In genomic region chr2:148878641-148879130, GRCm38 (mm10) we compare ENCODE assay signal across 20 mouse cellular contexts. TPM values are rescaled to one million over a fixed set of nuclear protein-coding genes. Genes with fewer than 3 reads are reported as not detected.
DNase-seq lines count a peak whose midpoint lies in the region; ATAC-seq and TF ChIP-seq lines count a peak whose summit lies in the region.
"Had no signal": no experiment of that assay in that cellular context is flagged by ENCODE, and none has a peak within 500 bp of the region (broad histone marks: within the 10 kb centered on the region; RNA-seq: fewer than 3 reads in every experiment).

No protein-coding gene starts in this region.

- peak overlapping the region; percentile 94 for H3K27ac ChIP-seq in heart, adult 2 months
- H3K27ac ChIP-seq in midbrain, embryonic 10.5 days (replicated peaks), result 0 out of 2 replicates have a peak overlapping the region, but pooled peaks have one; percentile 6
- no peak overlapping the region for H3K27ac ChIP-seq in midbrain, embryonic 16.5 days (ENCODE audit: low read length)
- peak overlapping the region; percentile 80 for H3K27ac ChIP-seq in heart, embryonic 10.5 days
- H3K27ac ChIP-seq: embryonic facial prominence, embryonic 12.5 days; limb, embryonic 12.5 days; neural tube, embryonic 15.5 days had no signal

- intact Hi-C loops in heart, adult 2 months (cut with DNase I), result loop anchor here (5.0 to 10.0 kb wide), 2 partner anchors 196 to 474 kb away; partner anchors contain the start of genes Gzf1 and Thbd
- intact Hi-C loops in heart, postnatal 36 days (cut with DNase I), result loop anchor here (10.0 kb wide), 1 partner anchor 1864 kb away; the partner anchor contains the start of gene Xrn2

- no peak overlapping the region for H3K4me3 ChIP-seq in heart, adult 2 months
- H3K4me3 ChIP-seq in midbrain, embryonic 10.5 days, result no peak overlapping the region
- H3K4me3 ChIP-seq in midbrain, embryonic 16.5 days (ENCODE audit: low read depth, low read length), result no peak overlapping the region
- no peak overlapping the region for H3K4me3 ChIP-seq in heart, embryonic 10.5 days
- H3K4me3 ChIP-seq: embryonic facial prominence, embryonic 12.5 days; limb, embryonic 12.5 days; neural tube, embryonic 15.5 days had no signal

- 2% methylated on average over 2 of the region's 2 CpGs for WGBS in heart, adult 2 months
- 15% methylated on average over 2 of the region's 2 CpGs for WGBS in midbrain, embryonic 10.5 days
- WGBS in midbrain, embryonic 16.5 days, result 14% methylated on average over 2 of the region's 2 CpGs
- 3% methylated on average over 2 of the region's 2 CpGs for WGBS in heart, embryonic 10.5 days

- TF ChIP-seq EP300 in heart, adult 2 months (IDR thresholded peaks at IDR 0.05; ENCODE audit: insufficient read depth, low read depth, low read length), result no peak

- TF ChIP-seq POLR2A in heart, adult 2 months (IDR thresholded peaks at IDR 0.05; ENCODE audit: insufficient read depth, low read depth, low read length), result no peak

- TF ChIP-seq CTCF in heart, adult 2 months (IDR thresholded peaks at IDR 0.05), result no peak

- H3K4me2 ChIP-seq in midbrain, embryonic 16.5 days (ENCODE audit: low read length), result no peak overlapping the region
- H3K4me2 ChIP-seq: embryonic facial prominence, embryonic 12.5 days; limb, embryonic 12.5 days; neural tube, embryonic 15.5 days had no signal

- H3K36me3 ChIP-seq in heart, adult 2 months (ENCODE audit: control insufficient read depth, insufficient read depth, low read length), result peaks cover 35% of the 10 kb centered on the region
- no peaks in the 10 kb centered on the region for H3K36me3 ChIP-seq in midbrain, embryonic 10.5 days
- no peaks in the 10 kb centered on the region for H3K36me3 ChIP-seq in midbrain, embryonic 16.5 days (ENCODE audit: control insufficient read depth, insufficient read depth, low read length)
- no peaks in the 10 kb centered on the region for H3K36me3 ChIP-seq in heart, embryonic 10.5 days
- H3K36me3 ChIP-seq: embryonic facial prominence, embryonic 12.5 days; limb, embryonic 12.5 days; neural tube, embryonic 15.5 days had no signal

- H3K79me2 ChIP-seq in heart, adult 2 months (replicated peaks; ENCODE audit: control insufficient read depth, insufficient read depth, low read length), result peaks cover 6% of the 10 kb centered on the region

- H3K27me3 ChIP-seq in heart, adult 2 months (ENCODE audit: control insufficient read depth, insufficient read depth, low read length), result no peaks in the 10 kb centered on the region
- H3K27me3 ChIP-seq in midbrain, embryonic 10.5 days (ENCODE audit: low read depth, poor library complexity, severe bottlenecking), result no peaks in the 10 kb centered on the region
- no peaks in the 10 kb centered on the region for H3K27me3 ChIP-seq in midbrain, embryonic 16.5 days (ENCODE audit: control insufficient read depth, insufficient read depth, low read depth, low read length)
- no peaks in the 10 kb centered on the region for H3K27me3 ChIP-seq in heart, embryonic 10.5 days (ENCODE audit: insufficient read depth, poor library complexity, severe bottlenecking)
- H3K27me3 ChIP-seq: embryonic facial prominence, embryonic 12.5 days; limb, embryonic 12.5 days; neural tube, embryonic 15.5 days had no signal

- H3K9me3 ChIP-seq in midbrain, embryonic 10.5 days (replicated peaks), result no peaks in the 10 kb centered on the region
- no peaks in the 10 kb centered on the region for H3K9me3 ChIP-seq in midbrain, embryonic 16.5 days (replicated peaks; ENCODE audit: control insufficient read depth, low read length, poor library complexity, severe bottlenecking)
- no peaks in the 10 kb centered on the region for H3K9me3 ChIP-seq in heart, embryonic 10.5 days
- H3K9me3 ChIP-seq: embryonic facial prominence, embryonic 12.5 days; limb, embryonic 12.5 days; neural tube, embryonic 15.5 days had no signal

- DNase-seq in heart, adult 2 months, result peak in 1 of 2 experiments; percentile 36
- no peak for DNase-seq in heart, postnatal 36 days
- DNase-seq in midbrain, embryonic 10.5 days (ENCODE audit: low spot score), result no peak
- no peak for DNase-seq in heart, embryonic 10.5 days (ENCODE audit: low spot score)
- no peak for DNase-seq in ovary, adult 18-20 months (ENCODE audit: low spot score)
- no peak for DNase-seq in cerebellum, adult 9-10 months
- DNase-seq: adrenal gland, adult 8-10 months; cerebellum, postnatal 10 days; layer of hippocampus, postnatal 36 days; liver, postnatal 0 days; thymus, adult 18-20 months had no signal

- ATAC-seq in midbrain, embryonic 16.5 days, result no peak
- no peak for ATAC-seq in megakaryocyte progenitor cell, adult 5-6 weeks (replicated peaks; ENCODE audit: poor library complexity)
- ATAC-seq: liver, postnatal 0 days had no signal

- peak overlapping the region; percentile 27; the same call in 1 of the 2 replicates for H3K9ac ChIP-seq in heart, adult 2 months (ENCODE audit: low read depth, low read length)
- H3K9ac ChIP-seq in midbrain, embryonic 16.5 days (ENCODE audit: low read depth, low read length), result no peak overlapping the region
- H3K9ac ChIP-seq: embryonic facial prominence, embryonic 12.5 days; limb, embryonic 12.5 days; liver, postnatal 0 days; neural tube, embryonic 15.5 days had no signal

- peaks cover 29% of the 10 kb centered on the region for H3K4me1 ChIP-seq in heart, adult 2 months (ENCODE audit: control insufficient read depth, insufficient read depth, low read length)
- peaks cover 31% of the 10 kb centered on the region for H3K4me1 ChIP-seq in midbrain, embryonic 10.5 days
- H3K4me1 ChIP-seq in midbrain, embryonic 16.5 days (ENCODE audit: control insufficient read depth, insufficient read depth, low read length), result peaks cover 10% of the 10 kb centered on the region
- H3K4me1 ChIP-seq in heart, embryonic 10.5 days, result peaks cover 48% of the 10 kb centered on the region

RNA-seq across cellular contexts. Expression of gene Cst3, which starts 3.2 kb away (rescaled TPM):
- total RNA-seq in heart, adult 2 months (2021), result 1,000 to 10,000 TPM in 1 of 2 experiments, 100 to 1,000 TPM in 1; 956 to 1,050 TPM
- polyA plus RNA-seq in heart, adult 2 months (2012; rRNA removed), result 1,635 and 1,968 TPM in 2 replicates
- total RNA-seq in heart, postnatal 36 days (2021), result 1,000 to 10,000 TPM; 1,014 to 1,057 TPM
- polyA plus RNA-seq in midbrain, embryonic 10.5 days (2016; fragmentation: Nextera tagmentation; extraction: Ambion mirVana), result 291 and 331 TPM in 2 replicates
- polyA plus RNA-seq in midbrain, embryonic 16.5 days (2015; fragmentation: Nextera tagmentation; extraction: Ambion mirVana), result 550 and 644 TPM in 2 replicates
- 567 and 803 TPM in 2 replicates for polyA plus RNA-seq in heart, embryonic 10.5 days (2016; fragmentation: Nextera tagmentation; extraction: Ambion mirVana)
- total RNA-seq in megakaryocyte progenitor cell, adult 5-6 weeks (2015), result 423 and 485 TPM in 2 replicates
- total RNA-seq in megakaryocyte progenitor cell, adult 5-6 weeks (2017), result 377 and 496 TPM in 2 replicates

RNA-seq across cellular contexts. Expression of gene 9230104L09Rik, which starts 13.8 kb away (rescaled TPM):
- total RNA-seq in heart, adult 2 months (2021), result 1 to 10 TPM in 1 of 2 experiments, under 1 TPM in 1; 0.73 to 1.5 TPM
- polyA plus RNA-seq in heart, adult 2 months (2012; rRNA removed), result 0.70 and 0.80 TPM in 2 replicates
- under 1 TPM in 1 of 2 experiments, not detected in 1; 0.70 TPM for total RNA-seq in heart, postnatal 36 days (2021)
- not detected in 2 replicates for polyA plus RNA-seq in midbrain, embryonic 10.5 days (2016; fragmentation: Nextera tagmentation; extraction: Ambion mirVana)
- not detected in 2 replicates for polyA plus RNA-seq in midbrain, embryonic 16.5 days (2015; fragmentation: Nextera tagmentation; extraction: Ambion mirVana)
- not detected in 2 replicates for polyA plus RNA-seq in heart, embryonic 10.5 days (2016; fragmentation: Nextera tagmentation; extraction: Ambion mirVana)
- total RNA-seq in megakaryocyte progenitor cell, adult 5-6 weeks (2015), result not detected in 2 replicates
- total RNA-seq in megakaryocyte progenitor cell, adult 5-6 weeks (2017), result not detected in 2 replicates
- total RNA-seq: adrenal gland, adult 8-10 months; layer of hippocampus, postnatal 36 days; megakaryocyte, adult 5-6 weeks had no signal
- polyA plus RNA-seq: embryonic facial prominence, embryonic 12.5 days; forebrain, embryonic 11.5 days; intestine, embryonic 14.5 days; limb, embryonic 12.5 days; liver, postnatal 0 days; neural tube, embryonic 15.5 days had no signal

RNA-seq across cellular contexts. Expression of gene Cst9, which starts 43.7 kb away (rescaled TPM):
- total RNA-seq in heart, adult 2 months (2021), result not detected
- polyA plus RNA-seq in heart, adult 2 months (2012; rRNA removed), result 0.82 and 2.2 TPM in 2 replicates
- 1 to 10 TPM in 1 of 2 experiments, under 1 TPM in 1; 0.68 to 1.2 TPM for total RNA-seq in heart, postnatal 36 days (2021)
- polyA plus RNA-seq in midbrain, embryonic 10.5 days (2016; fragmentation: Nextera tagmentation; extraction: Ambion mirVana), result not detected in 2 replicates
- polyA plus RNA-seq in midbrain, embryonic 16.5 days (2015; fragmentation: Nextera tagmentation; extraction: Ambion mirVana), result not detected in 2 replicates
- 0.74 and 0.80 TPM in 2 replicates for polyA plus RNA-seq in heart, embryonic 10.5 days (2016; fragmentation: Nextera tagmentation; extraction: Ambion mirVana)
- not detected in 2 replicates for total RNA-seq in megakaryocyte progenitor cell, adult 5-6 weeks (2015)
- total RNA-seq in megakaryocyte progenitor cell, adult 5-6 weeks (2017), result not detected in 2 replicates
- total RNA-seq: adrenal gland, adult 8-10 months; layer of hippocampus, postnatal 36 days; megakaryocyte, adult 5-6 weeks had no signal
- polyA plus RNA-seq: embryonic facial prominence, embryonic 12.5 days; forebrain, embryonic 11.5 days; intestine, embryonic 14.5 days; limb, embryonic 12.5 days; neural tube, embryonic 15.5 days had no signal

RNA-seq across cellular contexts. Expression of gene Cst13, which starts 58.8 kb away (rescaled TPM):
- not detected for total RNA-seq in heart, adult 2 months (2021)
- polyA plus RNA-seq in heart, adult 2 months (2012; rRNA removed), result not detected in 2 replicates
- total RNA-seq in heart, postnatal 36 days (2021), result not detected
- not detected in 2 replicates for polyA plus RNA-seq in midbrain, embryonic 10.5 days (2016; fragmentation: Nextera tagmentation; extraction: Ambion mirVana)
- not detected in 2 replicates for polyA plus RNA-seq in midbrain, embryonic 16.5 days (2015; fragmentation: Nextera tagmentation; extraction: Ambion mirVana)
- not detected in 2 replicates for polyA plus RNA-seq in heart, embryonic 10.5 days (2016; fragmentation: Nextera tagmentation; extraction: Ambion mirVana)
- not detected in 2 replicates for total RNA-seq in megakaryocyte progenitor cell, adult 5-6 weeks (2015)
- not detected in 2 replicates for total RNA-seq in megakaryocyte progenitor cell, adult 5-6 weeks (2017)
- total RNA-seq: heart, postnatal 14 days; layer of hippocampus, postnatal 36 days; megakaryocyte, adult 5-6 weeks had no signal
- polyA plus RNA-seq: embryonic facial prominence, embryonic 12.5 days; forebrain, embryonic 11.5 days; intestine, embryonic 14.5 days; limb, embryonic 12.5 days; liver, postnatal 0 days; neural tube, embryonic 15.5 days had no signal
